Mouse (Mus musculus) ES-Bruce4 (cell line): Measurements from ENCODE around the gene Smug1.

ENCODE experiments used
- CTCF ChIP-seq: IDR thresholded peaks from one replicate; pipeline ENCODE4 v1.8.1; 2011; ENCODE audit warnings: low read depth, low read length
- EP300 ChIP-seq: IDR thresholded peaks from 2 replicates; pipeline ENCODE4 v1.6.1; 2011; ENCODE audit warnings: low read depth, low read length; ENCODE audit not compliant: insufficient read depth
- POLR2A ChIP-seq: IDR thresholded peaks from one replicate; pipeline ENCODE4 v1.8.1; 2011; ENCODE audit warnings: low read length; ENCODE audit not compliant: insufficient read depth

- TF ChIP-seq EP300 (no peak), CTCF (no peak), POLR2A (no peak)
These were observed 37.6 kb downstream of the Smug1 start for GRCm38 (mm10) chr15:103129289-103129688.
